Mouse (Mus musculus): Measurements from ENCODE around the gene Slc35e3.

Gene Slc35e3

GRCm38 (mm10) chr10:117684298-117685170 is 61.6 kb downstream of the Slc35e3 start:
- no peak for DNase-seq (ENCODE audit: low read depth)

GRCm38 (mm10) chr10:117683734-117684037 is 62.5 kb downstream of the Slc35e3 start:
- no peak for DNase-seq (ENCODE audit: low read depth)

Measured in c-Kit-positive CD71-positive TER-119-negative erythroid progenitor cells, embryonic 14.5 days (primary cell).